Mouse (Mus musculus) midbrain, embryonic 16.5 days (tissue): ENCODE results near the gene Olfr648. TPM values are rescaled to one million over a fixed set of nuclear protein-coding genes. Genes with fewer than 3 reads are reported as not detected.

Source experiments
- ATAC-seq: fragments of 200-750 bp; cut with Nextera tagmentation; 2 replicates; pipeline ENCODE4 v1.8.0; 2017; ENCODE audit warnings: moderate TSS enrichment
- H3K27ac ChIP-seq: fragments of 300-500 bp; sonication (generic); 2 replicates; pipeline ENCODE4 v1.5.1; 2014; ENCODE audit warnings: mild to moderate bottlenecking, low read length, mixed read lengths
- H3K27me3 ChIP-seq: fragments of 300-500 bp; sonication (generic); 2 replicates; pipeline ENCODE4 v1.6.1; 2014; ENCODE audit warnings: low read depth, low read length, mixed read lengths; ENCODE audit not compliant: control insufficient read depth, insufficient read depth
- H3K36me3 ChIP-seq: fragments of 300-500 bp; sonication (generic); 2 replicates; pipeline ENCODE4 v1.6.1; 2014; ENCODE audit warnings: mild to moderate bottlenecking, low read length, moderate library complexity, mixed read lengths; ENCODE audit not compliant: control insufficient read depth, insufficient read depth
- H3K4me1 ChIP-seq: fragments of 300-500 bp; sonication (generic); 2 replicates; pipeline ENCODE4 v1.6.1; 2014; ENCODE audit warnings: mild to moderate bottlenecking, low read length, mixed read lengths; ENCODE audit not compliant: control insufficient read depth, insufficient read depth
- H3K4me2 ChIP-seq: fragments of 300-500 bp; sonication (generic); 2 replicates; pipeline ENCODE4 v1.6.1; 2014; ENCODE audit warnings: mild to moderate bottlenecking, low read length, mixed read lengths
- H3K4me3 ChIP-seq: fragments of 300-500 bp; sonication (generic); 2 replicates; pipeline ENCODE4 v1.5.1; 2014; ENCODE audit warnings: low read depth, mild to moderate bottlenecking, low read length, moderate library complexity, mixed read lengths
- H3K9ac ChIP-seq: fragments of 300-500 bp; sonication (generic); 2 replicates; pipeline ENCODE4 v1.6.1; 2014; ENCODE audit warnings: low read depth, low read length, mixed read lengths
- H3K9me3 ChIP-seq: fragments of 300-500 bp; sonication (generic); replicated peaks from 2 replicates; pipeline ENCODE4 v1.6.1; 2014; ENCODE audit warnings: mild to moderate bottlenecking, low read length, mixed read lengths; ENCODE audit not compliant: control insufficient read depth, poor library complexity, severe bottlenecking
- WGBS: fragments of 180-500 bp; shearing (Covaris S2); extraction: QIAGEN DNeasy Blood & Tissue Kit; methylation state at CpG from one replicate; pipeline ENCODE4 v1.1.7; 2014; 5-methylcytosine and 5-hydroxymethylcytosine counted together
- polyA plus RNA-seq: library from polyadenylated mRNA; unstranded; fragments of >200 nt; fragmentation: Nextera tagmentation; extraction: Ambion mirVana; gene quantifications from 2 replicates; pipeline ENCODE4 v1.2.1, GENCODE M21; 2015

Gene Olfr648
- 0.66 and 0.67 TPM in 2 replicates for polyA plus RNA-seq

DNA sequence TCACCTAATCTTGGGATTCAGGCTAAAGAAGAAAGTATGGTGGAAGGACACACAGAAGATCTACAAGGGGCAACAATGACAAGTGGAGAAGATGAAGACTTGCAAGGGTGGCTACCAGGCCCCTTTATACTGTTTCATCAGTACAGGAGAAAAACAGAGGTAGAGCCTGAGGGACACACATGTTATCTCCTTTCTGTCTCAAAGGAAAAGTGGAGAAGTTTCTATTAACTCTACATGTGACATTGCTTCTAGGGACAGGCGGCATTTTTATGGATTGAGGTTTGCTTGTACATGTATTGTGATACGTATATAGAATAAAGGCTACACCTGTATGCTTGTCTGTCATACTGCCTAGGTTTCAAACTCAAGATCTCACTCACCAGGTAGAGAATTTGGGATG is at the start of gene Olfr648:
TSS of gene Olfr648 (minus strand) at position 101 of the 400 bp plus-strand sequence.
- no peaks in the 10 kb centered on the region for H3K4me1 ChIP-seq
- no peaks in the 10 kb centered on the region for H3K36me3 ChIP-seq
- H3K4me3 ChIP-seq = no peak within 1 kb of the TSS
- H3K27me3 ChIP-seq = no peaks in the 10 kb centered on the region
- H3K9me3 ChIP-seq = no peaks in the 10 kb centered on the region
- no peak for ATAC-seq
- no peak within 1 kb of the TSS for H3K9ac ChIP-seq
- no peak within 1 kb of the TSS for H3K4me2 ChIP-seq
- 92% methylated on average over 2 of the region's 2 CpGs for WGBS
- H3K27ac ChIP-seq = no peak within 1 kb of the TSS

- no peak overlapping the region for H3K9ac ChIP-seq
- no peak overlapping the region for H3K4me2 ChIP-seq
- H3K4me3 ChIP-seq = no peak overlapping the region
- H3K27ac ChIP-seq = no peak overlapping the region
- no peak for ATAC-seq
- H3K27me3 ChIP-seq = no peaks in the 10 kb centered on the region
- H3K9me3 ChIP-seq = no peaks in the 10 kb centered on the region
- no peaks in the 10 kb centered on the region for H3K4me1 ChIP-seq
- H3K36me3 ChIP-seq = no peaks in the 10 kb centered on the region
- 32% methylated on average over 2 of the region's 2 CpGs for WGBS
These were observed 48.0 kb upstream of the Olfr648 start for GRCm38 (mm10) chr7:104231203-104231602.

DNA sequence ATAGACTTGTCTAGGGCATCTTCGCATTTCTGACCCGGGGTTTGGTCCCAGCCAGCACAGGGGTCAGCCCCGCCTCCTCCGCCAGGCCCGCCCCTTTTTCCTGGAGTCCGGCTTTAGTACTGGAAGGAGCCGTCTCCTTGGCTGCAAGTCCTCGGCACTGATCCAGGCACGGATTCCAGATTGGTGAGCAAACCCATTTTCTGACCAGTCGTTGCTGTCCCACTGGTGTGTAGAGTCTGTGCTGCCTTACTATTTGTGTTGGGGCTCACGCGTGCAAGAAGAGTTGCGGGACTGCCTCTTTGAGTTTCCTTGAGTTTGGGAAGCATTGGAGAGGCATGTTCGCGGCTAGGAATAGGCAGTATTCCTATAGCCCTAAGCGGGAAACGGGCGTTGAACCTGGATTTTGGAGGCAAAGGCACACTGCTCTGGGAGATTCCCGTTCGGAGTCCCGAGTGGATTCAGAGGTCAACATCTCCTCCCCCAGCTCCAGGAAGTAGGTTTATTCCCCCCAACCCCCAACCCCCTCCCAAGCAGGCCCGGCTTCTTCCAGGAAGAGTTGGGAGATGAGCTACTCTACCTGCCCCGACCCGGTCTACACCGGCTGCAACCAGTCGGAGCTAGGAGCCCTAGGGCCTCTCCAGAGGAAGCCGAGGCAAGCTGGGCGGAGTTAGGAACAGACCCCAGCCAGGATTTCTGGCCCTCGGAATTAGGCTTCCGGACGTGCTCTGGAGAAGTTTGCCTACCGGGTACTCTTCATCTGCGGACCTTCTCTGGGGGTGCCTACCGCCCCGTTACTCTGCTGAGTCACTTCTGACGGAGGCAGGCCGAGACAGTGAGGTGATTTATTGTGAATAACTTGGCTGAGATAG is 35.7 kb upstream of the Olfr648 start, which contains the start of gene Trim6:
TSS of gene Trim6 (plus strand) at position 93 of the 869 bp plus-strand sequence.
- peak; percentile 58 for ATAC-seq
- 4% methylated on average over 37 of the region's 37 CpGs for WGBS
- Histone ChIP-seq H3K27me3 (no peaks in the 10 kb centered on the region), H3K9me3 (no peaks in the 10 kb centered on the region), H3K27ac (no peak within 1 kb of the TSS), H3K9ac (no peak within 1 kb of the TSS), H3K36me3 (no peaks in the 10 kb centered on the region), H3K4me2 (peak within 1 kb of the TSS; percentile 50), H3K4me1 (peaks cover 3% of the 10 kb centered on the region; the same call in 1 of the 2 replicates), H3K4me3 (peak within 1 kb of the TSS; percentile 21)

DNA sequence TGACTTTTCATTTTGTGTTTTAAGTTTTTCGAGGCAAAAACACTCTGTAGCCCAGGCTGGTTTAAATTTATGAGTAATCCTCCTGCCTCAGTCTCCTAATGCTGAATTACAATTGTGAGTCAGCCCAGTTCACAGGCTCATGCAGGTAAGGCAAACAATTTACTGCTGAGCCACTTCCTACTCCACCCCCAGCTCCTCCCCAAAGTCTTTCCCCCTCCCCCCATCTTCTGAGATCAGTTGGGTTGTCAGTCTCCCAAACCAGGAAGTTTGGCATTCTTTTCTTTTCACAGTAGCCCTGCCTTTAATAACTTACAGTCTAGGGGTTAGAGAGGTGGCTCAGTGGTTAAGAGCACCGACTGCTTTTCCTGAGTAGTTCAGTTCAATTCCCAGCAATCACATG is 34.7 kb upstream of the Olfr648 start:
- Histone ChIP-seq H3K9me3 (no peaks in the 10 kb centered on the region), H3K9ac (no peak overlapping the region), H3K27me3 (no peaks in the 10 kb centered on the region), H3K4me2 (no peak overlapping the region), H3K36me3 (no peaks in the 10 kb centered on the region), H3K4me3 (no peak overlapping the region), H3K4me1 (peaks cover 3% of the 10 kb centered on the region; the same call in 1 of the 2 replicates), H3K27ac (no peak overlapping the region)
- no peak for ATAC-seq
- 91% methylated on average over 2 of the region's 2 CpGs for WGBS

DNA sequence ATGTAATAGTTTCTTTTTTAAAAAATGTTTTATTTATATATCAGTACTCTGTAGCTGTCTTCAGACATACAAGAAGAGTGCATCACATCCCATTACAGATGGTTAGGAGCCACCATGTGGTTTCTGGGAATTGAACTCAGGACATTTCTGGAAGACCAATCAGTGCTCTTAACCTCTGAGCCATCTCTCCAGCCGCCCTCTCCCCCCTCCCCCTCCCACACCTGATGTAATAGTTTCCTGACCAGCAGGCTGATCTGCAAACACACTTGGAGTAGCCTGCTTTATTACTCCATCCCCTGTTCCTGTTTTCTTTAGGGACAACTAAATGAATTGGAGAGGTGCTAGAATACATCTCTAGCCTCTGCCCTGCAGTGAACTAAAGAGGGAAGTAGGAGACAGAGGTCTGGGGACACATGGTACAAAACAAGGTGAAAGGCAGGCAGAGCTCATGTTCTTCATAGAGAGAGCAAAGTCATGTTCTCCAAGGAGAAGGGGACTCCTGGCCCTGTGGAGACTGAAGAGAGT is 32.9 kb upstream of the Olfr648 start:
- 53% methylated on average over 1 of the region's 1 CpGs for WGBS
- H3K9ac ChIP-seq = no peak overlapping the region

GRCm38 (mm10) chr7:104206197-104206596 is 23.0 kb upstream of the Olfr648 start:
- Histone ChIP-seq H3K36me3 (no peaks in the 10 kb centered on the region), H3K9me3 (no peaks in the 10 kb centered on the region), H3K9ac (no peak overlapping the region), H3K27me3 (no peaks in the 10 kb centered on the region), H3K27ac (no peak overlapping the region), H3K4me1 (no peaks in the 10 kb centered on the region), H3K4me2 (no peak overlapping the region), H3K4me3 (no peak overlapping the region)
- 95% methylated on average over 7 of the region's 7 CpGs for WGBS
- no peak for ATAC-seq

More for the DNA sequence above, 32.9 kb upstream of the Olfr648 start:
- no peaks in the 10 kb centered on the region for H3K36me3 ChIP-seq
- H3K27me3 ChIP-seq = no peaks in the 10 kb centered on the region
- H3K4me1 ChIP-seq = peaks cover 3% of the 10 kb centered on the region; the same call in 1 of the 2 replicates
- ATAC-seq = no peak
- H3K9me3 ChIP-seq = no peaks in the 10 kb centered on the region
- no peak overlapping the region for H3K27ac ChIP-seq
- H3K4me2 ChIP-seq = no peak overlapping the region
- H3K4me3 ChIP-seq = no peak overlapping the region

- Histone ChIP-seq H3K4me3 (no peak overlapping the region), H3K27ac (no peak overlapping the region), H3K4me2 (no peak overlapping the region), H3K36me3 (no peaks in the 10 kb centered on the region), H3K9me3 (no peaks in the 10 kb centered on the region), H3K27me3 (no peaks in the 10 kb centered on the region), H3K4me1 (no peaks in the 10 kb centered on the region), H3K9ac (no peak overlapping the region)
- ATAC-seq = no peak
- WGBS = 6% methylated on average over 5 of the region's 5 CpGs
These were observed 16.6 kb upstream of the Olfr648 start for GRCm38 (mm10) chr7:104199822-104200221.

DNA sequence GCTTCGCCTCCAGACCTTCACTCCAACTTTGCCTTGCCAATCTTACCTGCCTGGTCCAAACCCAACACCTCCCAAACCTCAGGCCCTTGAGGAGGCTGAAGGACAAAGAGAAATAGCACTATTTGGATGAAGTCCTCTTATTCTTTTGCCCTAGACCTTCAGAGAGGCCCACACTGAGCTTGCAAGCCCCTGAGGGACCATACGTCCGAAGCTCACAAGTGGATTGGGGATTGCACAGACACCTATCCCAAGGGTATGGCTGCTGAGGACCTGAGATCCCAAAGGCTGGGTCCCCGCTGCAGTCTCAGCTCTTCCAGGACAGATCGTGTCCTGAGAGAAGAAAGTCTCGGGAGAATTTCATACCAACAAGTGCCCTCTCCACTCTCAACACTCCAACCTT is 12.7 kb upstream of the Olfr648 start, which contains the start of gene Olfr649:
TSS of gene Olfr649 (minus strand) at position 101 of the 400 bp plus-strand sequence.
- 86% methylated on average over 6 of the region's 6 CpGs for WGBS
- Histone ChIP-seq H3K27me3 (no peaks in the 10 kb centered on the region), H3K9me3 (no peaks in the 10 kb centered on the region), H3K4me3 (no peak within 1 kb of the TSS), H3K4me1 (no peaks in the 10 kb centered on the region), H3K4me2 (no peak within 1 kb of the TSS), H3K36me3 (no peaks in the 10 kb centered on the region), H3K27ac (no peak within 1 kb of the TSS), H3K9ac (no peak within 1 kb of the TSS)
- no peak for ATAC-seq

GRCm38 (mm10) chr7:104191275-104191674 is 8.1 kb upstream of the Olfr648 start:
- Histone ChIP-seq H3K27ac (no peak overlapping the region), H3K4me3 (no peak overlapping the region), H3K9ac (no peak overlapping the region), H3K36me3 (no peaks in the 10 kb centered on the region), H3K4me2 (no peak overlapping the region), H3K4me1 (no peaks in the 10 kb centered on the region), H3K27me3 (no peaks in the 10 kb centered on the region), H3K9me3 (no peaks in the 10 kb centered on the region)
- WGBS = 58% methylated on average over 9 of the region's 9 CpGs
- ATAC-seq = no peak
